Mouse (Mus musculus) liver, embryonic 13.5 days (tissue): Measurements from ENCODE around the gene Sfi1. TPM values are rescaled to one million over a fixed set of nuclear protein-coding genes. Genes with fewer than 3 reads are reported as not detected.
"Not testable (repeated sequence)": the region's sequence is repeated elsewhere in the genome, so short reads cannot be mapped to it uniquely, and the experiment has no call there.

ENCODE experiments used
- ATAC-seq: fragments of 200-750 bp; cut with Nextera tagmentation; 2 replicates; pipeline ENCODE4 v1.8.0; 2017; ENCODE audit warnings: low read depth, mild to moderate bottlenecking, moderate number of reproducible peaks, moderate library complexity
- DNase-seq: peaks from one replicate; pipeline ENCODE4 v3.0.0; 2022
- H3K27ac ChIP-seq: fragments of 300-500 bp; sonication (generic); 2 replicates; pipeline ENCODE4 v1.5.1; 2015; ENCODE audit warnings: moderate library complexity, mild to moderate bottlenecking, inconsistent platforms
- H3K27me3 ChIP-seq: fragments of 300-500 bp; sonication (generic); 2 replicates; pipeline ENCODE4 v1.6.1; 2015; ENCODE audit warnings: mild to moderate bottlenecking, inconsistent platforms
- H3K36me3 ChIP-seq: fragments of 300-500 bp; sonication (generic); 2 replicates; pipeline ENCODE4 v1.6.1; 2015; ENCODE audit warnings: mild to moderate bottlenecking, inconsistent platforms
- H3K4me1 ChIP-seq: fragments of 300-500 bp; sonication (generic); replicated peaks from 2 replicates; pipeline ENCODE4 v1.6.1; 2015; ENCODE audit warnings: inconsistent platforms
- H3K4me2 ChIP-seq: fragments of 300-500 bp; sonication (generic); 2 replicates; pipeline ENCODE4 v1.6.1; 2015; ENCODE audit warnings: inconsistent platforms, mild to moderate bottlenecking, moderate library complexity
- H3K4me3 ChIP-seq: fragments of 300-500 bp; sonication (generic); replicated peaks from 2 replicates; pipeline ENCODE4 v1.5.1; 2015; ENCODE audit warnings: mild to moderate bottlenecking, inconsistent platforms
- H3K9ac ChIP-seq: fragments of 300-500 bp; sonication (generic); 2 replicates; pipeline ENCODE4 v1.6.1; 2015; ENCODE audit warnings: mild to moderate bottlenecking, inconsistent platforms
- H3K9me3 ChIP-seq: fragments of 300-500 bp; sonication (generic); replicated peaks from 2 replicates; pipeline ENCODE4 v1.6.1; 2016; ENCODE audit warnings: inconsistent platforms
- WGBS: fragments of 180-500 bp; shearing (Covaris S2); methylation state at CpG from one replicate; pipeline ENCODE4 v1.1.7; 2015; ENCODE audit not compliant: insufficient replicate concordance; 5-methylcytosine and 5-hydroxymethylcytosine counted together
- polyA plus RNA-seq: library from polyadenylated mRNA; unstranded; fragments of >200 nt; fragmentation: Nextera tagmentation; extraction: Ambion mirVana; gene quantifications from 2 replicates; pipeline ENCODE4 v1.2.1, GENCODE M21; 2015

The Sfi1 gene
- polyA plus RNA-seq, 1 experiment from 2014 or later, result 3.4 TPM

DNA sequence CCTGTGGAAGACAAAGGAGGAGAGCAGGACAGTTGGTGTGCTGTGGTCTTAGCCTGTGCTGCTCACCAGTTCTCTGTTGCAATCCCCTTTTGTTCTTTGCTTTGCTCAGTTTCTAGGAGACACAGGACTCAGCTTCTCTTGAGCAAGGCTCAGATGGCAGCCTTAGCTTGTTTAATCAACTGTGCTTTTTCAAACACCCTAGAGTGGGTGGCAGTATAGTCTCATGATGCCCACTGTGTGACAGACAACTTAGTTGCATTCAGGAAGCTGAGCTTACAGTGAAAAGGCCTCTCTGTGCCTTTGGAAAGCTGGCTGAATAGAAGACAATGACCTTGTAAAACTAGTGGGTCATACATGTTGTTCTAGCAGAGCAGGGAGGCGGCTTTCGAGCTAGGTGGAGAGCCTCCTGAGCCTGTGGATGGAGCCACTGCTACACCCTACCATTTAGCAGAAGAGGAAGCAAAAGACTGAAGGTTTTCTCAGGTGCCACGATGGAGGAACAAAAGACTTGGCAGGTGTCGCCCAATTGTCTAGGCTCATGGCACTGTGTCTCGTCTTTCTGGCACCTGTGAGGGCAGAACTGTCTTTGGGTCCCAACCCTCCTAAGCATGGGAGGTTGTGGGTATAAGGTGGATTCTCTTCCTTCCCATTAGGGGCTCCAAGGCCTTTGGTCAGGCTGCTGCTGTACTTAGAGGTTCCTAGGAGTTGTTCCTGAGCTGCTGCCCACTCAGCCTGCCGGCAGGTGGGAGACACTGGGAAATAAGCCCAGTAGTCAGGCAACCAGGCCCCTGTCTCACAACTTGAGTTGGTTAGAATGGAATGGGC lies 66.6 kb downstream of the Sfi1 start:
- H3K4me3 ChIP-seq, H3K4me2 ChIP-seq, H3K9me3 ChIP-seq, H3K4me1 ChIP-seq, H3K36me3 ChIP-seq, H3K27me3 ChIP-seq, H3K9ac ChIP-seq, H3K27ac ChIP-seq: not testable (repeated sequence)
- DNase-seq, result peak; percentile 63
- WGBS, result 66% methylated on average over 6 of the region's 6 CpGs
- ATAC-seq, result peak; percentile 2

DNA sequence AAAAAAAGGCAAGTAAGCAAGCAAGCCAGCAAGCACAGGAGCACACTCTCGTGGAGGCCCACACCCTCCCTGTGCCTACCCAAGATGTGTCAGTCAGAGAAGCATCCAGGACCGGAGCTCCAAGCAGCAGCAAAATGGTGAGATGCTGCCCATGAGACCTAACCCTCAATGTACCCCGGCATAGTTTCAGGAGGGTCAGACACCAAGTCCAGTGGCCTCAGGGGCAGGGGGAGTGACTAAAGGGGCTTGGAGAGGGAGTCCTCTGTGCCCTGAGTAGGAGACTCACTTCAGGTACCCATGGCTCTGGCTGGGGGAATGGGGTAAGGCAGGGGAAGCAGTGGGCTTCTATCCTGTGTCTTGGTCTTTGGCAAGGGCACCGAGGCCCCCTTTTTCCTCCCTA lies 67.3 kb downstream of the Sfi1 start:
- not testable (repeated sequence) for DNase-seq, ATAC-seq, H3K9me3 ChIP-seq, H3K27me3 ChIP-seq, H3K9ac ChIP-seq, H3K4me2 ChIP-seq, H3K36me3 ChIP-seq, H3K27ac ChIP-seq, H3K4me3 ChIP-seq, H3K4me1 ChIP-seq
- WGBS, result 65% methylated on average over 3 of the region's 4 CpGs

DNA sequence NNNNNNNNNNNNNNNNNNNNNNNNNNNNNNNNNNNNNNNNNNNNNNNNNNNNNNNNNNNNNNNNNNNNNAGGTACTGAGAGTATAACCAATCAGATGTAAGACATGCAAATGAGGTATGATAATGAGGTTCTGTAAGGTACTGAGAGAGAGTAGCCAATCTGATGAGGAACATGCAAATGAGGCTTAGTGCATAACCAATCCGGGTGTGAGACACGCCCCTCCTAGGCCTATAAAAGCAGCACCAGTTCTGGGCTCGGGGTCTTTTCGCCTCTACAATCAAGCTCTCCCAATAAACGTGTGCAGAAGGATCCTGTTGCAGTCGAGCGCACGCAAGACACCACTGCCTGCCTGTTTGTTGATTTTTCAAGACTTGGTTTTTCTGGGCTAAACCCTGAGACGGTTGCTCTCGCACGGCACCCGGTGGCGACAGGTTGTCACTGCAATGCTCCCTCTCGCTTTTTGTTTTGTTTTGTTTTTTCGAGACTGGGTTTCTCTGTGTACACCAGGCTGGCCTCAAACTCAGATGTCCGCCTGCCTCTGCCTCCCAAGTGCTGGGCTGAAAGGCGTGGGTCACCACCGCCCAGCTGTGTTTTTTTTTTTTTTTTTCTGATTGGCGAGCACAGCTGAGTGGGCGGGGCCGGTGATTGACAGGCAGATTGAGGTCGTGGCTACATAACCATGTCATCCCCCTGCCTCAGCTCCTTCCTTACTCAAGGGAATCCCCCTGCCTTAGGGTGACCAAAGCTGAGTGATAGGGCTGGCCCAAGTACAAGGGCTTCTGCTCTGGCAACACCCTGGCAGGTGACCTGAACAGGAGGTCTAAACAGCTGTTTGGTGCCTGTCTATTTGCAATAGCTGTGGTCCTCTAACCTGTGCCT lies 68.1 kb downstream of the Sfi1 start:
- H3K27ac ChIP-seq, H3K4me1 ChIP-seq, ATAC-seq, H3K27me3 ChIP-seq, H3K9me3 ChIP-seq, H3K4me2 ChIP-seq, H3K36me3 ChIP-seq, DNase-seq, H3K9ac ChIP-seq, H3K4me3 ChIP-seq: not testable (repeated sequence)
- 73% methylated on average over 22 of the region's 22 CpGs for WGBS

DNA sequence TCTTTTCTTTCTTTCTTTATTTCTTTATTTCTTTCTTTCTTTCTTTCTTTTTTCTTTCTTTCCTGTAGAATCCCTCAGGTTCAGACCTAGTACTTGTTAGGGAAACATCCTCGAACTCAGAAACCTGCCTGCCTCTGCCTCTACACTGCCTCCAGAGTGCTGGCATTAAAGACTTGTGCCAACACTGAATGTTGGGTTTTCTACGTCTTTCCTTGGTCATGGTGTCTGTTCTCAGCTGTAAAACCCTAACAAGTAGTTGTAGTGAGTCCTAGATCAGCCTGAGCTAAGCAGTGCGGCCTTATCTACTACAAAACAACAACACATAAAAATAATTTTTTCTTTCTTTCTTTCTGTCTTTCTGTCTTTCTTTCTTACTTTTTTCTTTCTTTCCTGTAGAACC lies 78.9 kb downstream of the Sfi1 start:
- H3K27ac ChIP-seq, result no peak overlapping the region
- no peak overlapping the region for H3K4me2 ChIP-seq
- no peaks in the 10 kb centered on the region for H3K4me1 ChIP-seq
- H3K27me3 ChIP-seq, result no peaks in the 10 kb centered on the region
- H3K4me3 ChIP-seq, result no peak overlapping the region
- no peaks in the 10 kb centered on the region for H3K36me3 ChIP-seq
- DNase-seq (no peak), ATAC-seq (no peak)
- peaks cover 4% of the 10 kb centered on the region; the same call in 1 of the 2 replicates for H3K9me3 ChIP-seq
- 42% methylated on average over 3 of the region's 3 CpGs for WGBS
- no peak overlapping the region for H3K9ac ChIP-seq

DNA sequence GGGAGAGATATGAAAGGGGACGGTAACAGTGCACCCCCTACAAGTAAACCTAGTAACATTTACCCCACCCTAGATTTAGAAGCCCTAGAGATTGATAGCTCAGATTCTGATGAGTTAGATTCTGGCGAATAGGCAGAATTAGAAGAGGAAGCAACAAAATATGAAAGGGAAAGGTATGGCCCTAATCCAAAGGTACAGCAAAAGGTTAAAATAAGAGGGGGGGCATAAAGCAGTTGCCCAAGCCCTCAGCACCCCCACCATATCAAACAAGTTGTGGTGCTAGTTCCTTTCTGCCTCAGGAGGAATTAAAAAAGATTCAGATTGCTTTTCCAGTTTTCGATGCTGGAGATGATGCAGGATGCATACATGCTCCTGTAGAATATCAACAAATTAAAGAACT lies 87.1 kb downstream of the Sfi1 start:
- Histone ChIP-seq H3K9ac (no peak overlapping the region), H3K27ac (no peak overlapping the region), H3K4me3 (peak overlapping the region; percentile 59), H3K4me2 (peak overlapping the region; percentile 61), H3K9me3 (peaks cover 20% of the 10 kb centered on the region), H3K4me1 (no peaks in the 10 kb centered on the region), H3K27me3 (no peaks in the 10 kb centered on the region), H3K36me3 (no peaks in the 10 kb centered on the region)
- 40% methylated on average over 3 of the region's 3 CpGs for WGBS
- DNase-seq (no peak), ATAC-seq (no peak)

DNA sequence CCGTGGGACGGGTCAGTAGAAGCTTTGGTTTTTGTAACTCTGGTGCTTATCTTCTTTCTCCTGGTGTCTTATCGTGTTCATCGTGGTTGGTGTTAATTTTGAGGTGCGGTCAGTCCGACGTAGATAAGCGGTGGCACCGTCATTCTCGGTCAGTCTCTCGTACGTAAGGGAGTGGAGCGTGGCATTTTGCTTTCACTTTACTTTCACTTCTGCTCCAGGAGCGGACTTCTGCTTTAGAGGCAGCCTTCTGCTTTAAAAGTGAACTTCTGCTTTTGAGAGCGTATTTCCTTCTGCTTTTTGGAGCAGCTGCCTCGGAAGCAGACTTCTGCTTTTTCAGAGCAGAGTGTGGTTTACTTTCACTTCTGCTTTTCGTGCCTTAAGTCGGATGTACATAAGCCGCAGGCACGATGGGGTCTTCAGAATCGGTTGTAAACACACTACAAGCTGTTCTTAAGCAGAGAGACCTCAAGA lies 88.0 kb downstream of the Sfi1 start:
- Histone ChIP-seq H3K36me3 (no peaks in the 10 kb centered on the region), H3K4me1 (no peaks in the 10 kb centered on the region), H3K4me2 (peak overlapping the region; percentile 61), H3K27ac (0 out of 2 replicates have a peak overlapping the region, but pooled peaks have one; percentile 18), H3K9ac (peak overlapping the region; percentile 27; the same call in 1 of the 2 replicates), H3K27me3 (no peaks in the 10 kb centered on the region), H3K4me3 (peak overlapping the region; percentile 59), H3K9me3 (peaks cover 21% of the 10 kb centered on the region)
- WGBS, result 17% methylated on average over 21 of the region's 21 CpGs
- DNase-seq (no peak), ATAC-seq (peak; percentile 67; the same call in 1 of the 2 replicates)

- Histone ChIP-seq H3K9me3 (peaks cover 26% of the 10 kb centered on the region), H3K4me3 (peak overlapping the region; percentile 59), H3K27ac (0 out of 2 replicates have a peak overlapping the region, but pooled peaks have one; percentile 18), H3K4me2 (peak overlapping the region; percentile 61)
- DNase-seq, H3K4me1 ChIP-seq, ATAC-seq, H3K36me3 ChIP-seq, H3K27me3 ChIP-seq, H3K9ac ChIP-seq: not testable (repeated sequence)
- 38% methylated on average over 20 of the region's 20 CpGs for WGBS
Observed at GRCm38 (mm10) chr11:3104501-3105260, 88.6 kb downstream of the Sfi1 start.

DNA sequence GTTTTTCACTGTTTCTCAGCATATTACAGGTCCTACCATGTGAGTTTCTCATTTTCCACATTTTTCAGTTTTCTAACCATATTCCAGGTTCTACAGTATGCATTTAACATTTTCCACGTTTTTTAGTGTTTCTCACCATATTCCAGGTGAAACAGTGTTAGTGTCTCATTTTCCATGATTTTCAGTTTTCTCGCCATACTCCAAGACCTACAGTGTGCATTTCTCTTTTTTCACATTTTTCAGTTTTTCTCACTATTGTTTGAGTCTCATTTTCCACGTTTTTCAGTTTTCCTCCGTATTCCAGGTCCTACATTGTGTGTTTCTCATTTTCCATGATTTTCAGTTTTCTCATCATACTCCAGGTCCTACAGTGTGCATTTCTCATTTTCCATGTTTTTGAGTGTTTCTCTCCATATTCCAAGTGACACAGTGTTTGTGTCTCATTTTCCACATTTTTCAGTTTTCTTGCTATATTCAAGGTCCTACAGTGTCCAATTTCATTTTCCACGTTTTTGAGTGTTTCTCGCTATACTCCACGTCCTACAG lies 89.6 kb downstream of the Sfi1 start:
- ATAC-seq, result no peak
- H3K27me3 ChIP-seq, result no peaks in the 10 kb centered on the region
- WGBS, result 53% methylated on average over 7 of the region's 7 CpGs
- H3K4me3 ChIP-seq, result no peak overlapping the region
- no peak for DNase-seq
- no peak overlapping the region for H3K27ac ChIP-seq
- peaks cover 26% of the 10 kb centered on the region for H3K9me3 ChIP-seq
- no peak overlapping the region for H3K9ac ChIP-seq
- H3K36me3 ChIP-seq, result no peaks in the 10 kb centered on the region
- H3K4me2 ChIP-seq, result no peak overlapping the region
- no peaks in the 10 kb centered on the region for H3K4me1 ChIP-seq

GRCm38 (mm10) chr11:3102626-3103025 lies 90.6 kb downstream of the Sfi1 start:
- not testable (repeated sequence) for DNase-seq, H3K27me3 ChIP-seq, H3K4me1 ChIP-seq, ATAC-seq, H3K4me3 ChIP-seq, H3K9ac ChIP-seq, H3K27ac ChIP-seq, H3K4me2 ChIP-seq, H3K36me3 ChIP-seq
- WGBS, result 59% methylated on average over 7 of the region's 7 CpGs
- H3K9me3 ChIP-seq, result peaks cover 26% of the 10 kb centered on the region

DNA sequence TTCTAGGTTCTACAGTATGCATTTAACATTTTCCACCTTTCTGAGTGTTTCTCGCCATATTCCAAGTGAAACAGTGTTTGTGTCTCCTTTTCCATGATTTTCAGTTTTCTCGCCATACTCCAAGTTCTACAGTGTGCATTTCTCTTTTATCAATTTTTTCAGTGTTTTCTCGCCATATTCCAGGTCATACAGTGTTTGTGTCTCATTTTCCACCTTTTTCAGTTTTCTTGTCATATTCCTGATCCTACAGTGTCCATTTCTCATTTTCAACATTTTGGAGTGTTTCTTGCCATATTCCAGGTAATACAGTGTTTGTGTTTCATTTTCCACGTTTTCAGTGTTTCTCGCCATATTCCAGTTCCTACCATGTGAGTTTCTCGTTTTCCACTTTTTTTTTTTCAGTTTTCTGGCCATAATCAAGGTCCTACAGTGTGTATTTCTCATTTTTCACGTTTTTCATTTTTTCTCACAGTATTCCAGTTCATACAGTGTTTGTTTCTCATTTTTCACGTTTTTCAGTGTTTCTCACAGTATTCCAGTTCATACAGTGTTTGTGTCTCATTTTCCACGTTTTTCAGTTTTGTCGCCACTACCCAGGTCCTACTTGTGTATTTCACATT lies 91.3 kb downstream of the Sfi1 start:
- peaks cover 26% of the 10 kb centered on the region for H3K9me3 ChIP-seq
- H3K4me3 ChIP-seq, result no peak overlapping the region
- ATAC-seq (no peak), DNase-seq (no peak)
- H3K4me2 ChIP-seq, result no peak overlapping the region
- H3K27ac ChIP-seq, result no peak overlapping the region
- H3K27me3 ChIP-seq, result no peaks in the 10 kb centered on the region
- H3K4me1 ChIP-seq, result no peaks in the 10 kb centered on the region
- WGBS, result 56% methylated on average over 10 of the region's 10 CpGs
- H3K36me3 ChIP-seq, result no peaks in the 10 kb centered on the region
- H3K9ac ChIP-seq, result no peak overlapping the region
